In genomic region chr15:6384027-6384426, GRCm38 (mm10) we compare ENCODE assay signal across 15 mouse cellular contexts.
DNase-seq lines count a peak whose midpoint lies in the region; ATAC-seq and TF ChIP-seq lines count a peak whose summit lies in the region.
"Had no signal": no experiment of that assay in that cellular context is flagged by ENCODE, and none has a peak within 500 bp of the region (broad histone marks: within the 10 kb centered on the region; RNA-seq: fewer than 3 reads in every experiment).

No protein-coding gene starts in this region.

- WGBS in embryonic facial prominence, embryonic 12.5 days: 19% methylated on average over 6 of the region's 6 CpGs
- 35% methylated on average over 6 of the region's 6 CpGs for WGBS in embryonic facial prominence, embryonic 10.5 days
- 17% methylated on average over 6 of the region's 6 CpGs for WGBS in lung, embryonic 14.5 days
- 37% methylated on average over 6 of the region's 6 CpGs for WGBS in lung, adult 2 months
- WGBS in stomach, embryonic 16.5 days: 12% methylated on average over 6 of the region's 6 CpGs
- 23% methylated on average over 6 of the region's 6 CpGs for WGBS in forebrain, embryonic 13.5 days

- H3K36me3 ChIP-seq in embryonic facial prominence, embryonic 12.5 days: no peaks in the 10 kb centered on the region
- H3K36me3 ChIP-seq in embryonic facial prominence, embryonic 10.5 days (replicated peaks): no peaks in the 10 kb centered on the region
- H3K36me3 ChIP-seq in lung, embryonic 14.5 days (ENCODE audit: insufficient read depth): no peaks in the 10 kb centered on the region
- H3K36me3 ChIP-seq in stomach, embryonic 16.5 days (ENCODE audit: control insufficient read depth, insufficient read depth, low read length): no peaks in the 10 kb centered on the region
- no peaks in the 10 kb centered on the region for H3K36me3 ChIP-seq in forebrain, embryonic 13.5 days (ENCODE audit: poor library complexity, severe bottlenecking)
- H3K36me3 ChIP-seq: hindbrain, embryonic 15.5 days had no signal

- H3K9me3 ChIP-seq in embryonic facial prominence, embryonic 12.5 days: no peaks in the 10 kb centered on the region
- no peaks in the 10 kb centered on the region for H3K9me3 ChIP-seq in embryonic facial prominence, embryonic 10.5 days
- no peaks in the 10 kb centered on the region for H3K9me3 ChIP-seq in lung, embryonic 14.5 days (ENCODE audit: low read depth, low read length)
- H3K9me3 ChIP-seq in stomach, embryonic 16.5 days (replicated peaks; ENCODE audit: control insufficient read depth, low read length): no peaks in the 10 kb centered on the region
- H3K9me3 ChIP-seq in forebrain, embryonic 13.5 days (replicated peaks): no peaks in the 10 kb centered on the region
- H3K9me3 ChIP-seq: hindbrain, embryonic 15.5 days had no signal

- peak overlapping the region; percentile 46; the same call in 1 of the 2 replicates for H3K27ac ChIP-seq in embryonic facial prominence, embryonic 12.5 days
- H3K27ac ChIP-seq in embryonic facial prominence, embryonic 10.5 days (replicated peaks): no peak overlapping the region
- H3K27ac ChIP-seq in lung, embryonic 14.5 days (ENCODE audit: low read depth): peak overlapping the region; percentile 52; the same call in 1 of the 2 replicates
- H3K27ac ChIP-seq in stomach, embryonic 16.5 days (ENCODE audit: low read length): no peak overlapping the region
- H3K27ac ChIP-seq in forebrain, embryonic 13.5 days: no peak overlapping the region
- H3K27ac ChIP-seq: hindbrain, embryonic 15.5 days; layer of hippocampus, adult 2 months had no signal

- H3K4me1 ChIP-seq in embryonic facial prominence, embryonic 12.5 days: peaks cover 23% of the 10 kb centered on the region
- H3K4me1 ChIP-seq in embryonic facial prominence, embryonic 10.5 days: peaks cover 38% of the 10 kb centered on the region
- H3K4me1 ChIP-seq in lung, embryonic 14.5 days (ENCODE audit: insufficient read depth): peaks cover 5% of the 10 kb centered on the region; the same call in 1 of the 2 replicates
- no peaks in the 10 kb centered on the region; the same call in 1 of the 2 replicates for H3K4me1 ChIP-seq in lung, adult 2 months (ENCODE audit: control insufficient read depth, insufficient read depth, low read length)
- peaks cover 9% of the 10 kb centered on the region for H3K4me1 ChIP-seq in stomach, embryonic 16.5 days (ENCODE audit: control insufficient read depth, insufficient read depth, low read length)
- peaks cover 8% of the 10 kb centered on the region for H3K4me1 ChIP-seq in forebrain, embryonic 13.5 days

- no peak overlapping the region for H3K9ac ChIP-seq in embryonic facial prominence, embryonic 12.5 days
- H3K9ac ChIP-seq in lung, embryonic 14.5 days: no peak overlapping the region
- no peak overlapping the region for H3K9ac ChIP-seq in stomach, embryonic 16.5 days (ENCODE audit: low read length)
- no peak overlapping the region for H3K9ac ChIP-seq in forebrain, embryonic 13.5 days
- H3K9ac ChIP-seq: hindbrain, embryonic 15.5 days had no signal

- H3K4me2 ChIP-seq in embryonic facial prominence, embryonic 12.5 days (replicated peaks): no peak overlapping the region; the same call in 1 of the 2 replicates
- peak overlapping the region; percentile 29; the same call in 1 of the 2 replicates for H3K4me2 ChIP-seq in lung, embryonic 14.5 days
- H3K4me2 ChIP-seq in stomach, embryonic 16.5 days (ENCODE audit: low read depth, low read length): peak overlapping the region; percentile 6; the same call in 1 of the 2 replicates
- no peak overlapping the region for H3K4me2 ChIP-seq in forebrain, embryonic 13.5 days
- H3K4me2 ChIP-seq: hindbrain, embryonic 15.5 days had no signal

- no peak for TF ChIP-seq CTCF in lung, embryonic 14.5 days (IDR thresholded peaks at IDR 0.05; ENCODE audit: low read depth)
- TF ChIP-seq CTCF in lung, adult 2 months (IDR thresholded peaks at IDR 0.05; ENCODE audit: insufficient read depth, low read length): no peak

- no peak for ATAC-seq in embryonic facial prominence, embryonic 12.5 days (ENCODE audit: insufficient number of reproducible peaks, insufficient read depth, low FRiP score, low TSS enrichment)
- ATAC-seq in lung, embryonic 14.5 days (ENCODE audit: insufficient read depth): no peak
- peak; percentile 16; the same call in 1 of the 2 replicates for ATAC-seq in stomach, embryonic 16.5 days (ENCODE audit: insufficient read depth, low FRiP score)
- no peak for ATAC-seq in forebrain, embryonic 13.5 days

- DNase-seq in embryonic facial prominence, embryonic 10.5 days (ENCODE audit: low spot score): no peak
- peak; percentile 34 for DNase-seq in lung, embryonic 14.5 days
- DNase-seq in lung, adult 2 months: no peak
- DNase-seq in kidney, postnatal 14 days: peak; percentile 50
- DNase-seq in layer of hippocampus, adult 11-12 months (ENCODE audit: low spot score): no peak
- DNase-seq: adrenal gland, adult 2 months; gastrocnemius, postnatal 25 days; lung, adult 18-20 months; thymus, adult 18-20 months had no signal

- H3K27me3 ChIP-seq in embryonic facial prominence, embryonic 12.5 days: no peaks in the 10 kb centered on the region
- no peaks in the 10 kb centered on the region for H3K27me3 ChIP-seq in embryonic facial prominence, embryonic 10.5 days (replicated peaks; ENCODE audit: low read depth, poor library complexity, severe bottlenecking)
- H3K27me3 ChIP-seq in lung, embryonic 14.5 days (ENCODE audit: insufficient read depth, low read length): no peaks in the 10 kb centered on the region
- no peaks in the 10 kb centered on the region for H3K27me3 ChIP-seq in stomach, embryonic 16.5 days (ENCODE audit: control insufficient read depth, insufficient read depth, low read length)
- no peaks in the 10 kb centered on the region; the same call in 1 of the 2 replicates for H3K27me3 ChIP-seq in forebrain, embryonic 13.5 days
- H3K27me3 ChIP-seq: hindbrain, embryonic 15.5 days had no signal

- no peak overlapping the region for H3K4me3 ChIP-seq in embryonic facial prominence, embryonic 12.5 days
- H3K4me3 ChIP-seq in embryonic facial prominence, embryonic 10.5 days: no peak overlapping the region
- H3K4me3 ChIP-seq in lung, embryonic 14.5 days (ENCODE audit: low read depth, low read length): no peak overlapping the region
- H3K4me3 ChIP-seq in lung, adult 2 months (replicated peaks; ENCODE audit: extremely low read depth, low read depth, low read length): no peak overlapping the region
- H3K4me3 ChIP-seq in stomach, embryonic 16.5 days (replicated peaks; ENCODE audit: low read length): no peak overlapping the region
- H3K4me3 ChIP-seq in forebrain, embryonic 13.5 days: no peak overlapping the region
- H3K4me3 ChIP-seq: erythroblast, embryonic 14.5 days; hindbrain, embryonic 15.5 days; layer of hippocampus, adult 2 months had no signal

- no peak for TF ChIP-seq POLR2A in lung, adult 2 months (IDR thresholded peaks at IDR 0.05; ENCODE audit: borderline replicate concordance, extremely low read depth, low read depth, low read length)

Comparison
In these comparisons a context has a peak if more than half of its experiments do, and no peak if none do; other contexts are left out.
1. H3K27ac ChIP-seq: peak in embryonic facial prominence, embryonic 12.5 days (single experiment) and lung, embryonic 14.5 days (single experiment); none in embryonic facial prominence, embryonic 10.5 days (single experiment), stomach, embryonic 16.5 days (single experiment) and forebrain, embryonic 13.5 days (single experiment).
2. DNase-seq: peak in lung, embryonic 14.5 days (single experiment) and kidney, postnatal 14 days (single experiment); none in embryonic facial prominence, embryonic 10.5 days (single experiment), lung, adult 2 months (single experiment) and layer of hippocampus, adult 11-12 months (single experiment).
3. H3K4me2 ChIP-seq: peak in lung, embryonic 14.5 days (single experiment) and stomach, embryonic 16.5 days (single experiment); none in embryonic facial prominence, embryonic 12.5 days (single experiment) and forebrain, embryonic 13.5 days (single experiment).